14 mouse cellular contexts compared by ENCODE assay signal in genomic region chr10:117477331-117478201, GRCm38 (mm10).
A peak's percentile ranks its signal among the peaks of the same experiment; 100 is the strongest.
DNase-seq lines count a peak whose midpoint lies in the region; ATAC-seq and TF ChIP-seq lines count a peak whose summit lies in the region.
"Had no signal": no experiment of that assay in that cellular context is flagged by ENCODE, and none has a peak within 500 bp of the region (broad histone marks: within the 10 kb centered on the region; RNA-seq: fewer than 3 reads in every experiment).

No protein-coding gene starts in this region.

- no peak for DNase-seq in kidney, postnatal 36 days
- no peak for DNase-seq in forebrain, postnatal 0 days
- no peak for DNase-seq in thymus, postnatal 4 days
- no peak for DNase-seq in cerebellum, postnatal 4 days (ENCODE audit: low spot score in 2 of 2)
- DNase-seq in ovary, postnatal 14 days (ENCODE audit: low spot score): no peak
- DNase-seq: cerebellum, adult 9-10 months; lung, postnatal 14 days; thymus, postnatal 25 days had no signal

- no peak overlapping the region for H3K9ac ChIP-seq in kidney, embryonic 14.5 days (ENCODE audit: low read depth, low read length)
- peak overlapping the region; percentile 45 for H3K9ac ChIP-seq in forebrain, postnatal 0 days
- peak overlapping the region; percentile 32 for H3K9ac ChIP-seq in midbrain, embryonic 13.5 days (replicated peaks)
- H3K9ac ChIP-seq: heart, embryonic 13.5 days; liver, embryonic 12.5 days had no signal

- TF ChIP-seq CTCF in cortical plate, adult 2 months (IDR thresholded peaks at IDR 0.05; ENCODE audit: extremely low read depth, insufficient read depth, low read length): no peak
- no peak for TF ChIP-seq CTCF in forebrain, postnatal 0 days (IDR thresholded peaks at IDR 0.05; ENCODE audit: low read depth)

- peak; percentile 71 for ATAC-seq in kidney, embryonic 14.5 days (ENCODE audit: low FRiP score, low TSS enrichment)
- 0 out of 2 replicates have a peak, but pooled peaks have one; percentile 8 for ATAC-seq in forebrain, postnatal 0 days
- no peak for ATAC-seq in midbrain, embryonic 13.5 days
- ATAC-seq: activated CD4-positive, CD25-positive, alpha-beta regulatory T cell, adult 4 months; liver, embryonic 12.5 days had no signal

- H3K4me1 ChIP-seq in kidney, embryonic 14.5 days (ENCODE audit: control insufficient read depth, insufficient read depth, low read length): no peaks in the 10 kb centered on the region
- no peaks in the 10 kb centered on the region for H3K4me1 ChIP-seq in cortical plate, adult 2 months (ENCODE audit: control insufficient read depth, insufficient read depth, low read length)
- H3K4me1 ChIP-seq in forebrain, postnatal 0 days (ENCODE audit: insufficient read depth): no peaks in the 10 kb centered on the region
- H3K4me1 ChIP-seq in midbrain, embryonic 13.5 days (replicated peaks): peaks cover 12% of the 10 kb centered on the region; the same call in 1 of the 2 replicates
- H3K4me1 ChIP-seq: heart, embryonic 13.5 days had no signal

- no peaks in the 10 kb centered on the region for H3K36me3 ChIP-seq in kidney, embryonic 14.5 days (ENCODE audit: control insufficient read depth, insufficient read depth, low read length)
- no peaks in the 10 kb centered on the region for H3K36me3 ChIP-seq in forebrain, postnatal 0 days (ENCODE audit: insufficient read depth)
- no peaks in the 10 kb centered on the region for H3K36me3 ChIP-seq in midbrain, embryonic 13.5 days
- H3K36me3 ChIP-seq: heart, embryonic 13.5 days; liver, embryonic 12.5 days had no signal

- peaks cover 9% of the 10 kb centered on the region for H3K9me3 ChIP-seq in kidney, embryonic 14.5 days (ENCODE audit: control insufficient read depth, low read length)
- no peaks in the 10 kb centered on the region for H3K9me3 ChIP-seq in forebrain, postnatal 0 days (ENCODE audit: low read length)
- H3K9me3 ChIP-seq in midbrain, embryonic 13.5 days: no peaks in the 10 kb centered on the region

- WGBS in kidney, embryonic 14.5 days: 60% methylated on average over 12 of the region's 12 CpGs
- WGBS in forebrain, postnatal 0 days: 45% methylated on average over 12 of the region's 12 CpGs
- 43% methylated on average over 12 of the region's 12 CpGs for WGBS in midbrain, embryonic 13.5 days

- peak overlapping the region; percentile 25; the same call in 1 of the 2 replicates for H3K27ac ChIP-seq in kidney, embryonic 14.5 days (ENCODE audit: low read depth, low read length)
- H3K27ac ChIP-seq in cortical plate, adult 2 months (ENCODE audit: insufficient read depth, low read length): no peak overlapping the region
- peak overlapping the region; percentile 64; the same call in 1 of the 2 replicates for H3K27ac ChIP-seq in forebrain, postnatal 0 days (ENCODE audit: low read depth, low read length)
- no peak overlapping the region for H3K27ac ChIP-seq in midbrain, embryonic 13.5 days
- H3K27ac ChIP-seq: heart, embryonic 13.5 days; liver, embryonic 12.5 days had no signal

- no peaks in the 10 kb centered on the region for H3K27me3 ChIP-seq in kidney, embryonic 14.5 days (ENCODE audit: control insufficient read depth, insufficient read depth, low read length)
- no peaks in the 10 kb centered on the region for H3K27me3 ChIP-seq in forebrain, postnatal 0 days (ENCODE audit: insufficient read depth, low read length)
- peaks cover 27% of the 10 kb centered on the region for H3K27me3 ChIP-seq in midbrain, embryonic 13.5 days
- H3K27me3 ChIP-seq: heart, embryonic 13.5 days; liver, embryonic 12.5 days had no signal

- no peak for TF ChIP-seq POLR2A in cortical plate, adult 2 months (IDR thresholded peaks at IDR 0.05; ENCODE audit: extremely low read depth, insufficient read depth, low read length)

- H3K4me3 ChIP-seq in kidney, embryonic 14.5 days (ENCODE audit: low read length): no peak overlapping the region
- H3K4me3 ChIP-seq in cortical plate, adult 2 months (ENCODE audit: insufficient read depth, low read length): peak overlapping the region; percentile 20; the same call in 1 of the 2 replicates
- H3K4me3 ChIP-seq in forebrain, postnatal 0 days (ENCODE audit: low read depth, low read length): peak overlapping the region; percentile 33
- peak overlapping the region; percentile 28 for H3K4me3 ChIP-seq in midbrain, embryonic 13.5 days (replicated peaks)
- H3K4me3 ChIP-seq: heart, embryonic 13.5 days; liver, embryonic 12.5 days had no signal

- H3K4me2 ChIP-seq in kidney, embryonic 14.5 days (replicated peaks; ENCODE audit: low read depth, low read length): peak overlapping the region; percentile 27
- peak overlapping the region; percentile 59 for H3K4me2 ChIP-seq in forebrain, postnatal 0 days (ENCODE audit: low read depth)
- H3K4me2 ChIP-seq in midbrain, embryonic 13.5 days (replicated peaks): peak overlapping the region; percentile 53
- H3K4me2 ChIP-seq: heart, embryonic 13.5 days; liver, embryonic 12.5 days had no signal

Comparison
In these comparisons a context has a peak if more than half of its experiments do, and no peak if none do; other contexts are left out.
1. H3K27ac ChIP-seq: peak in kidney, embryonic 14.5 days (single experiment) and forebrain, postnatal 0 days (single experiment); none in cortical plate, adult 2 months (single experiment) and midbrain, embryonic 13.5 days (single experiment).
2. Peak in every context shown above with its lines, with median percentiles within 50 percentile points of each other: H3K4me2 ChIP-seq.